Mouse (Mus musculus): Measurements from ENCODE around the gene Cirbp.
A peak's percentile ranks its signal among the peaks of the same experiment; 100 is the strongest.

Cirbp gene

DNA sequence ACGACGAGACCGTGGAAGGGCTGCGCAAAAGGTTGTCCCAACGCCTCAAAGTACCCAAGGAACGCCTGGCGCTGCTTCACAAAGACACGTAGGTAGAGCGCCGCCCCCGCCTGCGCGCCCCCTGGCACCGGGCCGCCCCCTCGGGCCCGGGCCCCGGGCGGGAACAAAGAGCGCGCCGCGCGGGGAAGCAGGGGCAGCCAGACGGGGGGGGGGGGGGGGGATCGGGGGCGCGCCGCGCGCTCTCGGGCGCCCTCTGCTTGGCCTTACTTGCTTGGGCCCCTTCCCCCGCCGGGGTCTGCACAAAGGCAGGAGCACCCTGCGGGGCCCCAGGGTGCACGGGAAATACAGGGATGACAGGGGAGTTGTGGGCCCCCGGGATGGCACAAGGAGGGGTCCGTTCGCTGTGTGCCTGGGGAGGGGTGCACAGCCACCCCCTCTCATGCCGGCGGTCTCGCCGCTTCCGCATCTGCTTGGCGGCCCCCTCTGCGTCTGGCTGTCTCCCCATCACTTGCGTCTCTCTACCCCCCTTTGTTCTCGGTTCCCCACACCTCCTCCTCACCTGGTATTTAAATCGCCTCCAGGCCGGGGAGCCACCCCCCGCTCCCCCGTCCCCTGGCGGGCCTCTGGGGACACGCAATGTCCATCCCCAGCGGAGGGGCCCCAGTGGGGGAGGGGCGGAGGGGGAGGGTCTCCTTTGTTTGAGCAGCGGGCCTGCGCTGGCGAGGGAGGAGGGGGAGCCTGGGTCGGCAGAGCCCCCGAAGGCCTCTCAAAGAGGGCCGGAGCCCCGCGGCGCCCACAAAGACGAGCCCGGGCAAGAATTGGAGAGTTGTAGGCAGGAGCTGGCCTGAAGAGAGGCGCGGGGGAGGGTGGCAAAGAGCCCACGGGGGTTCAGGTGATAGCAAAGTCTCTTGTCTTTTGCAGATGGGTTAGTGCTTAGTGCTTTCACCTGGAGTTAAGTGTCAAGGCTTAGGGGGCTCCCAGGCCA is 15.3 kb upstream of the Cirbp start:
- DNase-seq (ENCODE audit: low spot score): peak; percentile 85

DNA sequence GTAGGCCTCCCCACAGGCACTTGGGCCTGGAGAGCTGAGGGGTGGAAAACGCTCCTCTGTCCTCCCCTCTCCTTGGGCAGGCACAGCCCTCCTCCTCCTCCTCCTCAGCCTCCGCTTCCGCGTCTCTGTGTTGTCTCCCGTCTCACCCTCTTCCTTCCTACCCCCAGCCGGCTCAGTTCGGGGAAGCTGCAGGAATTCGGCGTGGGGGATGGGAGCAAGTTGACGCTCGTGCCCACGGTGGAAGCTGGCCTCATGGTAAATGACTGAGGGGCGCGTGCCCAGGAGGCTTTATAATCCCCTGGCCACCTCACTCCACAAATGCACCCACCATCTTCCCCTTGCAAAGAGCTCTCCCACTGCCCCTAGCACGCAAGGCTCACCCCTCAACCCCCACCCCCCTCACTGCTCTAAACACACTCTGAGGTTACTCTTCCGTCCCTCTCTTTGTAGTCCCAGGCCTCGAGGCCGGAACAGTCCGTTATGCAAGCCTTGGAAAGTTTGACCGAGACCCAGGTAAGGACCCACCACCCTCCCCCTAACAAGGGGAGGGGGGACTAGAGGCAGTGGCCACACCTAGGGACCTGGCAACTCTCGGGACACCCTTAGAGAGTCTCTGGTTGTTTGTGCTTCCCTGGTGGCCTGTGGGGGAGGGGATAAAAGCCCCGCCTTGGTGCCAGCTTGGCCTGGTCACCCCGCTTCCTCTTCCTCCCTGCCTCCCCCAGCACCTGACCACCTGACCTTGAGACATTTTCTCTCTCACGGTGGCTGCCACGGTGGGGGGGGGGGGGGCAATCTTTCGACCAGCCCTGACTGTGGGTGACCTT is 14.4 kb upstream of the Cirbp start:
- peak; percentile 60 for DNase-seq (ENCODE audit: low spot score)

DNA sequence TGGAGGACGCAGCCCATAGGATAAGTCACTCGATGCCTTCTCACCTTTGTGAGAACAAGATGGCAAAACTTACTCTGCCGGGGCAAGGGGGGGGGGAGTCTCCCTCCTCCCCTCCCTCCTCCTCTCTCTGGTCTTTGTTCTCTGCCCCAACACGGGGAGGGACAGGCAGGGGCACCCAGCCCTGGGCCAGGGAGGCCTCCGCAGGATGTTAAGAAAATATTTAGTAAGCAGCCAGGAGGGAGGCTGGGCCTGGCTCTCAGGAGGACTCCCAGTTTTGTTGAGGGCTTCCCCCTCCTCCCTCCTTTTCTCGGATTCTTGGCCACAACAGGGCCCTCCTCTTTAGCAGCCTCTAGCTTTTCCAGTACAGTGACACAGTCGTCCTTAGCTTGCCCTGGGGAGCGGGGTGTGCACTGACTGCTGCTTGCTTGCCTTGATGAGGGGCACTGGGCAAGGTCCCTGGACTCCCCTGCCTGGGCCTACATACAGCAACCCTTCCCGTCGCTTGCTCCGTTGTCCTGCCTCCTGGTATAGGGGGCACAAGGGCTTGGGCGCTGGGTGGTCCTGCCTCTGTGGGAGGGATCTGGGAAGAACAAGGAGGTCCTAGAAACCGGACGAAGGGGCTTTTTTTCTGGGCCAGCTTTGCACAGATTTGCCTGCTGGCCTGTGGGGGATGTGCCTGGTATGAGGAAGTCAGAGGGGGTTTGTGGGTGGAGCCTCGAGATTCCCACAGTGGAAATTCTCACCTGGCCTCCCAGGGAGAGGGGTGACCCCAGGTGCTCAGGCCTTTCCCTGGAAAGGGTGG is 13.5 kb upstream of the Cirbp start:
- peak; percentile 63 for DNase-seq (ENCODE audit: low spot score)

GRCm38 (mm10) chr10:80152873-80153260 is 12.9 kb upstream of the Cirbp start:
- no peak for DNase-seq (ENCODE audit: low spot score)

GRCm38 (mm10) chr10:80153713-80154112 is 12.1 kb upstream of the Cirbp start:
- DNase-seq (ENCODE audit: low spot score): no peak

- DNase-seq (ENCODE audit: low spot score): no peak
Measured at GRCm38 (mm10) chr10:80154384-80154783, 11.4 kb upstream of the Cirbp start.

GRCm38 (mm10) chr10:80155277-80155676 is 10.5 kb upstream of the Cirbp start:
- DNase-seq (ENCODE audit: low spot score): no peak

- DNase-seq (ENCODE audit: low spot score): no peak
Measured at GRCm38 (mm10) chr10:80156002-80156751, 9.6 kb upstream of the Cirbp start.

- DNase-seq (ENCODE audit: low spot score): no peak
Measured at GRCm38 (mm10) chr10:80156752-80157053, 9.1 kb upstream of the Cirbp start.

- DNase-seq (ENCODE audit: low spot score): no peak
Measured at GRCm38 (mm10) chr10:80157141-80157929, 8.4 kb upstream of the Cirbp start.

- no peak for DNase-seq (ENCODE audit: low spot score)
Measured at GRCm38 (mm10) chr10:80158307-80158986, 7.3 kb upstream of the Cirbp start.

DNA sequence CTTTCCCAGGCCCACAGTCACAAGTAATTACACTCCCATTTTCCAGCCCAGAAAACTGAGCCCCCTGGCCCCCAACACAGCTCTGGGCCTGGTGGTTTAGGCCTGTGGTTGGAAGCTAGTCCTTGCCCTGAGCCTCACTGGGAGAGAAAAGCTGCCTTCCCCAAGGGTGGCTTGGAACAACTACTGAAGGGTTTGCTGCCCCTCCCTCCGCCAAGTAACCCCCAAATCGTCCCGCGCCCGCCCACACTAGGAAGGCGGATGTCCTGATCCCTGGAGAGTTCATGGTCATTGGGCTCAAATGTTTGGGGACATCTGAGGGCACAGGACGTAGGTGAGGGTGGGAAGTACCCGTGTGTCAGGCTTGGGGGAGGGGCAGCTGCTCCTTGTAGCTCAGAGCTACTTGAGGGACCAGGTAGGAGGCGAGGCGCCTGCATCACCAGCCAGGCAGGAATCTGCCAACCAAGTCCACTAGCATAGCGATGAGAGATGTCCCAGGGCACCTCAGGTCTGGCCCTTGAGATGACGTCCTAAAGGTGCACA is 6.7 kb upstream of the Cirbp start:
- DNase-seq (ENCODE audit: low spot score): no peak

GRCm38 (mm10) chr10:80159561-80160454 is 6.0 kb upstream of the Cirbp start:
- peak; percentile 99 for DNase-seq (ENCODE audit: low spot score)

- peak; percentile 76 for DNase-seq (ENCODE audit: low spot score)
Measured at GRCm38 (mm10) chr10:80160455-80161371, 5.1 kb upstream of the Cirbp start.

DNA sequence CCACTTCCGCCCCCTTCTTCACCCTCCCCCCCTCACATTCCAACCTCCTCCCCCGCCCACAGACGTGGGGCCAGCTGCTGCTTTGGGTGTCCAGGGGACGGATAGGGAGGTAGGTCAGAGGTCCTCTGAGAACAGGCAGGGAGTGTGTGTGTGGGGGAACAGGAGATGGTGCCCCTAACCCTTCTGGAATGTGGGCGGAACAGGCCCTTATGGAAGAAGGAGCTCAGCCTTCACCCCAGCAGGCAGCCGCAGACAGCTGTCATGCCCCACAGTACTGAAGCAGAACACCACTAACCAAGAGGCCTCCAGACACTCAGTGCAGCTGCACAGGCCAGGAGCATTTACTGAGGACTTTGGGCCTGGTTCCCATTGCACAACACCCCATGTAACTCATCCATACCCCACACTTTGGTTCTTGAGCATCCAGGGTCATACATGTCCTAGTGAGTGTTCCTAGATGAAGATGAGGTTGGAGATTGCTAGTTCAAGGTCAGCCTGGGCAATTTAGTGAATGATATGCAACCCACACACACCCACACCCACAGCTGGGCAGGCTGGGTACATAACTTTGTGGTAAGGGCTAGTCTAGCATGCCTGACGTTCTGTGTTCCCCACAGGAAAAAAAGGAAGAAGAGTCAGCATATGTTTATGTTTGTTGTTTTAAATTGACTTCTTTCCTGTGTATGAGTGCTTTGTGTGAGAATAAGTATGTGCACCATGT is 4.1 kb upstream of the Cirbp start:
- peak; percentile 56 for DNase-seq (ENCODE audit: low spot score)

GRCm38 (mm10) chr10:80162243-80162608 is 3.6 kb upstream of the Cirbp start:
- DNase-seq (ENCODE audit: low spot score): no peak

- DNase-seq (ENCODE audit: low spot score): no peak
Measured at GRCm38 (mm10) chr10:80162716-80163299, 3.0 kb upstream of the Cirbp start.
